Mouse (Mus musculus) B cell, adult 2 months (primary cell): ENCODE data around the gene Rasa3.
A peak's percentile ranks its signal among the peaks of the same experiment; 100 is the strongest.

ENCODE experiments used
- DNase-seq, 2 experiments: peaks; one replicate each; pipeline ENCODE4 v3.0.0; 2022

The Rasa3 gene

DNA sequence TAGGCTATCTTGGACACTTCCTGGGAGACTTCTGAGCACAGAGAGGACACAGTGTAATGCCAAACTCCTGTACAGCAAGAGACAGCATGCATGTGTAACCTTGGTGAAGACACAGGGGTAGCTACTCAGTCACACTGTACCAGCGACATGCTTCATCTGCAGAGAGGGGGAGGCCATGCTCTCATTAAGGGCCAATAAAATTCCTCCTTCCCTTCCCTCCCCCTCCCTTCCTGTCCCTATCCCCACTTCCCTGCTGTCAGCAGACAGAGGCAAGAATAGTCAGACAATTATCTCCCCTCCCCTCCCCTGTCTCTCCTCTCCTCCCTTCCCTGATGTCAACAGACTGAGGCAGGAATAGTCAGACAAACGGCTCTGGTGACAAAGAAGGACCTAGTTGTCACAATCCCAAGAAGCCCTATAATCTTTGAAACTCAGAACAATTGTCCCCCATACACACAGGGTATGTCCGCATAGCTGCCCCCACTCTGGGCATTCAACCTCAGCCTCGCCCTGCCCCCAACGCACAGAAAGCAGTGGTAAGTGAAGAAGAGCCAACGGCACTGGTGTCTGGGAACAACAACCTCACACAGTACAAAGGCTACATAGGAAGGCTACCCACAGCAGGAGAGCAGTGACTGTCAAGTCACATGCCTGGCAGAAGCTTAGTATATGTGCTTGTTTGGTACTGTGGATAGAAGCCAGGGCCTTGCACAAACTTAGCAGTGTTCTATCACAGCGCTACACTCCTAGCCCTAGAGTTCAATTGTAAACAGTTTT lies 28.8 kb downstream of the Rasa3 start:
- DNase-seq = peak in 1 of 2 experiments; percentile 13

DNA sequence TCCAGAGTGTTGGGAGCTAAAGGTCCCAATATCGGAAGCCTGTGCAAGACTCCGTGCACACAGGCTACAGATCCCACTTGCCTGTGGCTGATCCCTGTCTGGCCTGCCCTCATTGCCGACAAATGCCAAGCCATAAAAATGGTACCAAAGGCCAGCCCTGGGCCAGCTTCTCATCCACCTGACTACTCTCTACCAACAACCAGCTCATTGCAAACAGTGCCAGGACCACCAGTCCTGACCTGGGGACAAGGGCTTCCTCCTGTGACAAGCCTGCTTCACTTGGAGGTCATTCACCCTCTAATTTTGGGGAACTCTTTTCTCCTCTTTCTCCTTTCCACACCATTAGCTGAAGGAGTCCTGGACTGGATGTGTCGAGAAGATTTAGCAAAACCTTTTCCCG lies 29.8 kb downstream of the Rasa3 start:
- DNase-seq = no peak

- no peak for DNase-seq
Observed at GRCm38 (mm10) chr8:13644932-13645676, 32.3 kb downstream of the Rasa3 start.

GRCm38 (mm10) chr8:13644155-13644554 lies 33.2 kb downstream of the Rasa3 start:
- DNase-seq = no peak

DNA sequence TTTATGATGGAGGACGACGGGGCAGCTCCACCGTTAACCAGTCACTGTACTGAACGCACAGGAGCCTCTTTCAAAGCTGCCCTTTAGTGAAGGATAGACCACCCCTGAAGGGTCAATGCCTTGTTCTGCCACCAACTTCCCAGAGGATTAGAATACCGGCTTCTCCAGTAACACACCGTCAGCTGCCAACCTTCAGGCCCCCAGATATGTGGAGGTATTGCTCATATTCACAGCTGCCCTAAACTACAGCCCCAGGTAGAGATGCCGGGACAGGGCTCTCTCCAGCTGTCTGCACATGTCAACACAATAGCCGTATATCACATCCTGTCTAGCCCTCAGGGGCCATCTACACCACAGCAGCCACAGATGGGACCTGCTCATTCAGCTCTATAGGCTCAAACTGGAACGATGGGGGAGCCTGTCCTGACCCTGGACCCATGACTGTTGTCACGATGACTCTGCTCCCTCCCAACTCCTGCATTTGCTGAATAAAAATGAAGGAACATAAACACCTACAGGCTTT lies 34.7 kb downstream of the Rasa3 start:
- no peak for DNase-seq

DNA sequence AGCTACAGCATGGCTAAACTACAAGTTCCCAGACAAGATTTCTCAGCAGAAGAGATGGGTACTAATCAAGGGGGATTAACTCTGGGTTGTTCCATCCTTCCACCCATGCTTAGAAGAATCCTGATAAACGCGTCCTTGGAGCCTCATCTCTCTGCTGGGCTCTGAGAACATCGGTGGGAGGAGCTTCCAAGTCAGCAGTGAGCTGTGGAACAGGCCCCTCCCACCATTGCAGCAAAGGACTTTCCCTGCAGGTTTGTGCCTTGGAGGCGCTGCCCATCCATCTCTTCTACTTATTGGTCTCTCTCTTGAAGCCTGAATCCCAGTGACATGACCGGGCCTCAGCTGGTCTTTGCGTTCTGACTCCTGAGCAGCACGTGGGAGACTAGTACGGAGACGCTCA lies 36.2 kb downstream of the Rasa3 start:
- no peak for DNase-seq

DNA sequence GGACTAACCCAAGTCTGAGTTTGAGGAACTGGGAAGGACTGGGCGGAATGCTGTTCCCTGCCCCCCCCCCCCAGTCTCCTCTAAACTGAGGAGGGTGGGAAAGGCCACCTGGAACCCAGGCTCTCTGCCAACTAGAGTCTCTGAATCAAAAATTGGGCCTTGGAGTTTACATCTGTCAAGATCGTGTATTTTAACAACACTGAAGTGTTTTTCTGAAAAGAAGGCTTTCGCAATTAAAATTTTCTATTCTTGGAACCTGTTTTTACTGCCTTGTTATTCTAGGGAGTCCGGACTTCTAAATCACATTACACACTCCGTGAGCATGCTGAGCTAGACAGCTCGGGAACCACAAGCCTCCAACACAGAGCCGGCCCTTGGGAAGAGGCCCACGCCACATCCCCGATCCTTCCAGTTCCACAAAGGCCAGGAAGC lies 36.9 kb downstream of the Rasa3 start:
- DNase-seq = no peak

DNA sequence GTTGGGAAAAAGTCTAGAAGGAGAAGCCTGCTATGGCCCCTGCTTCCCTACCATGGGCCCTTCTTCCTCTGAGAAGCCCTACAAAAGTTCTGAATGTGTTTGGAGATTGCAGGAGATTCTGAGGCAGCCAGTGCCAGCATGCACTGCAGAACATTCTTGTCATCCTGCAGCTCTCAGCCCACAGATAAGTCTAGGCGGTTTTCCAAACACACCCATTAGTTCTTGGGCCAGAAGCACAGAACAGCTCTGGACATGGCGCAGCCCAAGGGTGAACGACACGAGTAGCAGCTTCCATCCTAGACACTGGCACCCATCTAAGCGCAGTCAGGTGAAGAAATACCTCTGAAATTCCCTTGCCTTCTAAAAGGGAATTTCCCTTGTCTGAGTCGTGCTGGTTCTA lies 44.3 kb downstream of the Rasa3 start:
- no peak for DNase-seq

DNA sequence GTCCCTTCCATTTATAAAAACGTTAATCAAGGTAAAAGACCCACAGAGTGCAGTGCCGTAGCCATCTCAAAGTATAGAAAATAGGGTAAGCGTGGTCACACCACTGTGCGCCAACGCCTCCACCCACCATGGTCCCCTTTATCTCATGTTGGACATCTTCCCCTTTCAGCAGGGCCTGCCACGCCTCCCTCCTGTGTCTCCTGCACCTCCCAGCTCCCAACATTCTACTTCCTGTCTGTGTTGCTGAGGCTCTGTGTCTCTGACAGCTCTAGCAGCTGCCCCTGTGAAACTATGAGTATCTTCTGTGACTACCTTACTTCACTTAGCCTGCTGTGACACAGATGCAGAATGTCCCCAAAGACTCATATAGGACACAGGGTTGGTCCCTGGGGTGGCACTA lies 45.1 kb downstream of the Rasa3 start:
- no peak for DNase-seq

DNA sequence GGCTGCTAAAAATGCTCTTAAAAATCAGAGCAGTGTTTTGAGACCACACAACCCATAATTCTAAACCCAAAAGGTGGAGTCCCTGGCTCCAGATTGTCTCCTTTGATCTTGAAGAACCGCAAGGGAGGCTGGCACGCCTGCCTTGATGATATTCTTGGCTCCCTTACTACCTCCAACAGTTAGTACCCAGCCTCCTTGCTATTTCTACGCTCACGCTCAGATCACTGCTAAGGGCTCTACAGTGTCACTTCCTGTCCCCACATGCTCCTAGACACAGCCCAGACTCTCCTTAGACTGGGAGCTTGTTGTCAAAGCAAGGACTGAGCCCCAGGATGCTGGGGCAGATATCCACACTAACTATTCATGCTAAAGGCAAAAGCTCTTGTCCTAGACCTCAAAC lies 46.6 kb downstream of the Rasa3 start:
- DNase-seq = no peak

GRCm38 (mm10) chr8:13630171-13630570 lies 47.2 kb downstream of the Rasa3 start:
- no peak for DNase-seq

DNA sequence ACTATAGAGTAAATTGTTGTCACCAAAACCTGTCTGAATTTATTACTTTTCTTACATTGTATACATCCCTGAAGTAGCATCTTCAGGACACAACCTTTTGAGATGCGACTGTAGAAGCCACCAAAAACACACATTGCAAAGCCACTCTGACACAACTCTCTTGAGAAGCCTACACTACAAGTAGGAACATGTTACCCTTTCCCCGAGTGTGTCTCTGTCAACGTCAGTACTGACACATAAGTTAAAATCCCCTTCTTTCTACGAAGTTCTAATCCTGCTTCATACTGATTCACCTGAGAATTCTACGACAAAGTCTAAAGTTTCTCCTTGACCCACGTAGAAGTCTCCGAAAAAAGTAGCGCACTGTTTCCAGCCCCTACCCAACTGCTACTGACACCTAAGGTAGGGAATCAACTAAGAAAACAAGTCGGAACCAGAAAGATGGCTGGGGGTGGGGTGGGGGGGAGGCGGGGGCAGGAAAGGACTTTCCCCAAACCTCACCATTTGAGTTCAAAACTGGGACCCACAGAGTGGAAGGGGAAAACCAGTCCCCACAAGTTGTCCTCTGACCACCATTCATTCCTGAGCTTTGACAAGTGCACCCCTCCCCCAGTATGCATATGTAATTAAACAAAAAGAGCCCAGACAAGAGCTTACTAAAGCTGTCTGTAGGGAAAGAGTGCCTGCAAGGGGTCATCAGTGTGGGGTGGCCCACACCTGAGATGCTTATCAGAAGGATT lies 47.9 kb downstream of the Rasa3 start:
- no peak for DNase-seq

GRCm38 (mm10) chr8:13628067-13628466 lies 49.3 kb downstream of the Rasa3 start:
- DNase-seq = peak; percentile 56 to 59

GRCm38 (mm10) chr8:13627591-13627990 lies 49.8 kb downstream of the Rasa3 start:
- peak; percentile 40 to 49 for DNase-seq

GRCm38 (mm10) chr8:13626114-13626513 lies 51.3 kb downstream of the Rasa3 start:
- DNase-seq = no peak

DNA sequence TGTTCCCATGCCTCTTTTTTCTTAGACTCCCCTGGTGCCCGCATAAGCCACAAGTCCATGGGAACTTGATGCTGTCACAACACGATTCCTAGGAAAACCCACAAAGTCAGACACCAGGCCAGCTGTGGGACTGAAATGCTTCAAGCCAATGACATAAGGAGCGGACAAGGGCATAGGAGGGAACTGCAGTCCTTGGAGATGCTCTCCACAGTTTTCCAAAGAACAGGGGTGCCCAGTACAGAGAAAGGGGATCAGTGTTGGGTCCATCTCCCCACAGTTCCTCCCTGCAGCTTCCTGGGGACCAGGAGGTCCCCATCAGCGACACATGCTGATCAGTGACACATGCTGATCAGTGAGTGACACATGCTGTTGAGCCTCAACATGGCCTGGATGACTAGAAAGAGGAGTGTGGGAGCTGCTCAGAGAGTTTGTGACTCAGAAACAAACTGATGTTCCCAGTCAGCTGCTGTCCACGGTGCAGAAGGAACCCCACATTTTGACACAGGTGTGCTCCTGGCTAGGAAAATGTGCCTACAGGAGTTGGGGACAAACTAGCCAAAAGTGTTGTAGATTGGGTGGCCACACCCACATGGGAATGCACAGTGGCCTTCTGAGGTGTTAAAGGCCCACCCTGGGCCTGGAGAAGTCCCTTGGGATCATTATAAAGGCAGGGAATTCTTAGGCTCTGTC lies 52.0 kb downstream of the Rasa3 start:
- no peak for DNase-seq

DNA sequence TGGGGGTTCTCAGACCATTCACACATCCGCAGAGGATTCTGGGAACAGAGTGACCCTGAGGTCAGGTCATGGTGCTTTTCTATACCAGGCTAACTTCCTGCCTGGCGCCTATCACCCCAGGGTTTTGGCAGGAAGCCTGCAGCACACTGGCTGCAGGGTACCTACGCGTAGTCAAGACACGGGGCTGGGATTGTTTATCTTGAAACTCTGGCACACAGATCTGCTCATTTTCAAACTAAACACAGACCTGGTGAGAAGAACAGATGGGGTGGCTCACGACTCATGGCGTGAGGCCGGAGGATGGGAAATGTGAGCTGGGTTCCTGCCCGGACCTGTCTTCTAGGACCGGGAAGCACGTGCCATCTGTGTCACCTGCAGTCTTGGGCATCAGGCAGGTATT lies 52.5 kb downstream of the Rasa3 start:
- DNase-seq = no peak

- DNase-seq = peak in 1 of 2 experiments; percentile 26
Observed at GRCm38 (mm10) chr8:13623911-13624421, 53.4 kb downstream of the Rasa3 start.

- DNase-seq = no peak
Observed at GRCm38 (mm10) chr8:13623038-13623750, 54.2 kb downstream of the Rasa3 start.

DNA sequence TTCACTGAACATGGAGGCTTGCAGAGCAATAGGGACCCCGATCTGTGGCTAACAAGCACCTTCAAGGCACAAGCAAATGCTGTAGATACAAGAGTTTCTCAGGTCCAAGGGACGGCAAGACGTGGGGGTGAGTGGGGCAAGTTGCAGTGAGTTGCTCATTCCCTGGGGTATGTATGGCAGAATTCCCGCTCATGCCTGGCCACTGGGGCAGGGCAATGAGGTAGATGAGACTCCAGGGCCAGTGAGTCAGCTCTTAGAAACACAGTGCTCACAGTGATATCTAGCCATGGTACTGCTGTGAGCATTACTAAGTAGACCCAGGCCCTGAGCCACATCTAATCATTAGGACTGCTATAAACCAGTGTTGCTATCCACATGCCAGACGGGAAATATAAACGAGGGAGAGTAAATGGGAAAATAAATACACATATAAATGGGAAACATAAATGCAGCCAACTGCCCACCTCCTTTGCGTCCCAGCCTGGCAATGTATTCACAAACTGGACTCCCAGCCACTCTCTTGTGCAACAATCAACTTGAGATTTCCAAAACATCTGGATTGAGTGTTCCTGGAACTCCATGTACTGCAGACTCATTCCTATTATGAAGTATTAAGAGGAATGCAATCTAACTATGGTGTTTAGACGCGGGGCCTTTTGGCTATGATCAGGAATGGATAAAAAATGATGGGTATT lies 57.0 kb downstream of the Rasa3 start:
- no peak for DNase-seq

DNA sequence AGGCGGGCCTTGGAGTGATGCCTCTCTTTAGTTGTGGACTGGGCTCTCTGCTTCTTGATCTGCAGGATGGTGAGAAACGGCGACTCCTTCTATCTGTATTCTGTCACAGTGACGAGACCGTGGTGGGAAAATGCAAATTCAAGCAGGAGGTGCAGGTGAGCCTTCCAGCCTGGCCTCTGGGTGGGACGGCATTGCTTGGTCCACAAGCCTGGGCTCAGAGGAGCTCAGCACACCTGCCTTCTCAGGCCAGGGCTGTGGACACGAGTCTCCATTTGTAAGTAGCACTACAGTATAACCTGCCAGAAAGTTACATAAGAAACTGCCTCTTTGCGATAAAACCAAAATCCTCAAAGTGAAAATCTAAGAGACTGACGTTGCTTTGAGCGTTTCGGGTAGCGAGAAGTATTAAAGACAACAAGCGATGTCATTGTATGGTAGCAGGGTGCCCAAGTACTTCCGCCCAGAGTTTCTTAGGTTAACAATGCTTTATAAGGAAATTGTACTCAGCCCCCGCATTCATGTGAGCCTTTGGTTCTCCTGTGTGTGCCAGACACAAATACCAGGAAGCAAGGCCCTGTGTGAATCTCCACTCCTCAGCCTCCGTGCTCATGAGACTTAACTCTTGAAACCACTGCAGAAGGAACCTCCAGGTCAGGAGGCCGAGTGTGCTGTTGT lies 60.4 kb downstream of the Rasa3 start:
- no peak for DNase-seq
